Mouse (Mus musculus) T-helper 2 cell (primary cell): ENCODE results near the gene Adtrp.

Source experiments
- in situ Hi-C: fragments of 300-600 bp; cut with MboI, MseI; formaldehyde crosslinking; loops from one replicate; pipeline ENCODE4 v1.15.1; 2025; ENCODE audit warnings: high pct_unique_total_duplicates

Gene Adtrp

DNA sequence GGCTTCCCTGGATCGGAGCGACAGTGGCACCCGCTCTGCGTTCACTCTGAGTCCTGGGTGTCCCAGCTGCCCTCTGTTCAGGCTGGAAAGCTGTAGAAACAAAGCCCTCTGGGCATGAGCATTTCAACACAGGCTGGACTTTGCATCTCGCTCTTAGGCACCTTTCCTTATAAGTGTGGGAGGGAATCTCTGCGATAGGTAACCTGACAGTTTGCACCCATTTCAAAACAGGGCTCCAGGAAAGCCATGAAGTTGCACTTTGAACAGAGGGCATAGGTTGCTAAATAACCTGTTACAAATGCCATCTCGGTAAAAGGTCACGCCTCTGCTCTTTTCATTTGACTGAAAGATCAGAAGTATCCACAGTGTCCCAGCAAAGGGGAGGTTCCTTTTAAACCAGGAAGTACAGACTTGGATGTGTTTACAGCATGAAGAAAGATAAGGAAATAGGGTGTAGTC lies 19.2 kb downstream of the Adtrp start:
- in situ Hi-C loops: no loop called here

- in situ Hi-C loops: no loop called here
Observed at GRCm38 (mm10) chr13:41827581-41827980, 19.9 kb downstream of the Adtrp start.

- in situ Hi-C loops: no loop called here
Observed at GRCm38 (mm10) chr13:41825379-41825966, 22.0 kb downstream of the Adtrp start.

DNA sequence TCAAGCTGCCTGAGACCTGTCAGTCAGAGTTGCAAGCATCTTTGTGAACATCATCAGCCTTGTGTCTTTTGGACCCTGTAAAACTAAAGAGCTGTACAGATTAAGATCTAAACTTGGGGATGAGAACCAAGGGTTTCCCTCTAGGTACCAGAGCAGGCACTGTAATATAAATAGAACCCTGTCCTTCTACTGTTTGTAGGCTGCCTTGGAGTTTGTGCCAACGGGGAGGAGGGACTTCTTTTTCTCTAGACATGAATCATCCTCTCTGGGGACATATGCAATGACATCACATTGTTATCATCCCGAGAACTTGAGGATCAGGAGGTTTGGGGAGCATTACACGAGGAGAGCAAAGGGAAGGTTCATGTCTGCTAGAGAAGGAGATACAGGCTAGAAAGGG lies 24.4 kb downstream of the Adtrp start:
- in situ Hi-C loops: no loop called here

DNA sequence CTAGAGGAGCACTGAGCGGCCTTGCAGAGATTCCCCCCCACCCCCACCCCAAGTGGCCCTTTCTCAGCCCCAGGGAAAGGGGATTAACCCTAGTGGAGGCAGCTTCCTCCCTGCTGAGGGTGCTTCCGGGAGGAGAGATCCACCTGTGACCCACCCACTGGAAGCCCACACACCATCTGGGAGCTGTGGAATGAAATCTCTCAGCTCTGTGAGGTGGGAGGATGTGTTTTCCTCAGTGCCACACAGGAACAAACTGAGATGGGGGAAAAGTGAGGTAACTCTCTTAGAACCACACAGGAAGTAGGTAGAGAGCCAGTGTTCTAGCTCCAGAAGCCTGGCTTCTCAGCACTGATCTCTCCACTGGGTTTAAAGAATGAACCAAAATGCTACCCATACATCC lies 24.9 kb downstream of the Adtrp start:
- in situ Hi-C loops: no loop called here

DNA sequence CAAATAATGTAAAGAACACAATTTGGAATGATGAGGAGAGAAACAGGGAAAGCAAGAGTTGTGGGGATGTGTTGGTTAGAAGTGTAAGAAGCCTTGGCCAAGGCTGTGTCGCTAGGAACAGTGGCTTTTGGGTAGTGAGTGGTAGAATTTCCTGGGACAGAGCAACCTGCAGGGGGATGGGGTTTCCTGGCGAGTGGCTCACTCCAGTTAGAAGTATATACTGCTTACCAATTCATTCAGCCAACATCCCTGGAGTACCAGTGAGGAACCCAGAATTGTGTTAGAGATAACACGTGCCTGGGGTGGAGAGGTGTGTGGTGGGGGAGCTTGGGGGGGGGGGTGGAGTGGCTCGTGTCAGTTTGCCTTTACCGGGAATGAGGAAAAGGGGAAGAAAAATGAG lies 25.4 kb downstream of the Adtrp start:
- in situ Hi-C loops: no loop called here

- in situ Hi-C loops: no loop called here
Observed at GRCm38 (mm10) chr13:41820947-41821346, 26.5 kb downstream of the Adtrp start.

DNA sequence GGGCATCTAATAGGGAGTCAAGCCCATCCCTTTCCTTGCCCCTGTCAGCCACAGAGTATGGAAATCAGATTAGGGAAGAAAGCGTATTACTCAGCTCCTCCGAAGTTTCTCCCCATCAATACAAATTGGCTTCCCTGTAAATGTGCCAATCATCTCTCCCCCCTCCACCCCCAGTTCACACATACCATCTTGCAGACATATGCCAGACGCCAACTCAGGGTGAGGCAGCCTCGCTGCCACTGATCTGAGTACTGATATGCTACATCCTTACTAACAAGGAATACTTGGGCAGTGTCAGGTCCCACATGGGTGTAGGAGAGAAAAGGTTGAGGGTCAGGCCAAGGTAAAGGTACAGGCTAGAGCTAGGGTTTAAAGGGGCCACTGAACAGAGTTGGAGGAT lies 27.6 kb downstream of the Adtrp start:
- in situ Hi-C loops: no loop called here

GRCm38 (mm10) chr13:41819484-41819883 lies 28.0 kb downstream of the Adtrp start:
- in situ Hi-C loops: no loop called here

- in situ Hi-C loops: no loop called here
Observed at GRCm38 (mm10) chr13:41817583-41817982, 29.9 kb downstream of the Adtrp start.

DNA sequence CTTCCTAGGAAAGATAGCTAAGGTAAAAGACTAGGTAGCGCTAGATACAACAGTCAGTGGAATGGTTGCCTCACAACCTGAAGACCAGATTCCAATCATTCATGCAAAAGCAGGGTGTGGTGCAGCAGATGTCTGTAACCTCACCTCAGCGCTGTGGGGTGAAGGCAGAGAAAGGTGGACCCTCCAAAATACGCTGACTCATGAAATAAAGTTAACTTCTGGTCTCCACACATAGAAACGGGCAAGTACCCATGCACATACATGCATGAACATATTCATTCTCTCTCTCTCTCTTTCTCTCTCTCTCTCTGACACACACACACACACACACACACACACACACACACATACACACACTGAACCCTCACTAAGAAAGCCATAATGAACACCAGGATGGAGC lies 30.8 kb downstream of the Adtrp start:
- in situ Hi-C loops: no loop called here

- in situ Hi-C loops: no loop called here
Observed at GRCm38 (mm10) chr13:41810776-41811175, 36.7 kb downstream of the Adtrp start.

- in situ Hi-C loops: no loop called here
Observed at GRCm38 (mm10) chr13:41807815-41808214, 39.7 kb downstream of the Adtrp start.

- in situ Hi-C loops: no loop called here
Observed at GRCm38 (mm10) chr13:41807300-41807699, 40.2 kb downstream of the Adtrp start.

GRCm38 (mm10) chr13:41805138-41805820 lies 42.2 kb downstream of the Adtrp start:
- in situ Hi-C loops: no loop called here

- in situ Hi-C loops: no loop called here
Observed at GRCm38 (mm10) chr13:41803656-41804265, 43.7 kb downstream of the Adtrp start.

DNA sequence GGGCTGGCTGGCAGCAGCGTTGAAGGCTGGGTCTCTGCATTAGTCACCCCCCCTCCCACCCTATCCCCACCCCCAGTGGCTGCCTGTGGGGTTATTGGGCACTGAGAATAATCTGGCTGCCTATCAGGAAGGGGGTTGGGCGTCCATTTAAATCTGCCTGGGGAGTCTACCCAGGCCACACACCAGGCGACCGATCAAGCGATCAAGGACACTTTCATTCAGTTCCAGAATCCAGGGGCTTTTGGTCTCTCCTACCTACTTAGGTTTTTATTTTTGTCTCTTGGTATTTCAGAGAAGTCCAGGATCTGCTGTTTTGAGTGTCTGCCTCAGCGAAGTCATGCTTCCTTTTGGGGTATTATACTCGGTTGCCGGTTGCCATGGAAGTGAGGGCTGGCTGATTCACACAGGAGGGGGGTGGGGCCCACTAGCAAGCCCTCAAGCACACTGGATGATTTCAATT lies 46.3 kb downstream of the Adtrp start:
- in situ Hi-C loops: no loop called here

DNA sequence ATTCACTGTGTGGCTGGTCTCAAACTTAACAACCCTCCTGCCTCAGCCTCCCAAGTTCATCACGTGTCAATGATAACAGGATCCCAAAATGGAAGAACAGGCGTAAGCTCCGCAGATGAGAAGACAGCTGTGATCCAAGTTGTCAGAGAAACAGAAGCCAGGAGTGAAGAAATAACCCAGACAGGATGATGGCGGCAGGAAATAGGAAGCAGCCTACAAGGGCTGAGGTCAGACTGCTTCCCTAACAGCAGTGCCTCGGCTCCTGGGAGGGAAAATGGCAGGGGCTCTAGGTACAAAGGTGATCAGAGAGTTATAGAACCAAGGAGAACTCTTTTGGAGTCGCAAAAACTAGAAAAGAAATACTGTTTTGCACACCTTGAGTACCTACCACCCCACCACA lies 54.6 kb downstream of the Adtrp start:
- in situ Hi-C loops: no loop called here

DNA sequence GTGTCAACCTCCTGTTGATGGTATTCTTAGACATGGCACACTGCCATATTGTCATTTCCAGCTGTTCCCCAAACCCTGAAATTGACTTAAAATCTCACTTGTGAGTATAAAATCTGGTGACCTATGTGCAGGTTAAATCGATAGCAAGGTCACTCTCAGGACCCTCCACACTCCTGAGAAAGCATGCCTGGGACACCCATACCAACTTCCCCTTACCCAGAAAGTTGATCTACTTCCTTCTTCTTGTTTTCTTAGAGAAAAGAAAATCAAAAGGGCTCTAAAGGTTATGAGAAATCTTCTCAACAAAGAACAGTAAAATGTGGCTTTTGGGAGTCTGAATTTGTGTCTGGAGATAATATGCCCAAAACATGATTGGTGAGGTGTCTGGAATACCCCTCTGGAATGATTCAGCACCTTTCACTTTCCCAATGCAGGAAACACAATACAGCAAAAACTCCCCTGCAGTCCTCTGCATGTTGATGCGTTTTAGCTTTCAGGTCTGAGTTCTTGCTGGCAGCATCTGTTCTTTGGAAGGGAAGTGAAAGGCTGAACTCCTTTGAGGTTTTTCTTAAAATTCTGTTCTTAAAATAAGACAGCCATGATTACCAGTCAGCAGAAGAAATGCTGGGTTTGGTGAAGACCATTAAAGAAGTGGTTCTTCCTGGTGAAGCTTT lies 59.5 kb downstream of the Adtrp start:
- in situ Hi-C loops: no loop called here

- in situ Hi-C loops: no loop called here
Observed at GRCm38 (mm10) chr13:41786640-41787039, 60.8 kb downstream of the Adtrp start.

DNA sequence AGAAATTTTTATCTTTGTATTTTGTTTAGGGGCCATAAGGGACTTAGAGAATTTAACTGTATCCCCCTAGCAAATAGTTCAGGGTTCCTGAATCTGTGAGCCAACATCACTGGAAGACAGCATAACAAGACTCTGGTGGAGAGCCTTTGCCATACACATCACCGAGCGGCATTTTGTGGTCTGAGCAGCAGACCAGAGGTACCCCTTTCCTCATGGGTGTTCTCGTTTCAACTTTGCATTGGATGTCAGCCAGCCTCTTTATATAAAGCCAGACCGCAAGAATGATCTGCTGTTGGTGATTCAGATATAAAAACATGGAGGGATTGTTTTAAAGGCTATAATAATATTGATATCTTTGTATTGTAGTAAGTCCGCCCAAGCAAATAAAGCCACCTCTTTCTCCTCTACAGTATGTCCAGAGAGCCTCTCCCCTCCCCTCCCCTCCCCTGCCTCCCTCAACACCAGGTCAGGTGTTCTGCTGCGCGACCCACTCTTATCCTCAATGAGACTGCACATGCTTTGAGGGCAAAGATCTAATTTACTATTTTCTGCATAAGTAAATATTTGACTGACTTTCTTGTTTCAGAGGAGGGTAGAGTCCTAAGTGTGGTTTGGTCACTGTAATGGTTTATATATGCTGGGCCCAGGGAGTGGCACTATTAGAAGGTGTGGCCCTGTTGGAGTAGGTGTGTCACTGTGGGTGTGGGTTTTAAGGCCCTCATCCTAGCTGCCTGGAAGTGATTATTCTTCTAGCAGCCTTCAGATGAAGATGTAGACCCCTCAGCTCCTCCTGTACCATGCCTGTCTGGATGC lies 62.4 kb downstream of the Adtrp start:
- in situ Hi-C loops: no loop called here

GRCm38 (mm10) chr13:41780296-41780695 lies 67.2 kb downstream of the Adtrp start:
- in situ Hi-C loops: no loop called here
